Mouse (Mus musculus) gonadal fat pad, adult 2 months (tissue): ENCODE results near the gene Chchd10. TPM values are rescaled to one million over a fixed set of nuclear protein-coding genes. Genes with fewer than 3 reads are reported as not detected.

Source experiments
- DNase-seq: peaks from one replicate; pipeline ENCODE4 v3.0.0-alpha.2; 2012; ENCODE audit warnings: low read depth
- polyA plus RNA-seq: library from polyadenylated mRNA; depleted of rRNA; stranded (reverse); fragments of >200 nt; gene quantifications from 2 replicates; pipeline ENCODE4 v1.2.3, GENCODE M21; 2012

Gene Chchd10
- polyA plus RNA-seq, 1 experiment, result 138 TPM

DNA sequence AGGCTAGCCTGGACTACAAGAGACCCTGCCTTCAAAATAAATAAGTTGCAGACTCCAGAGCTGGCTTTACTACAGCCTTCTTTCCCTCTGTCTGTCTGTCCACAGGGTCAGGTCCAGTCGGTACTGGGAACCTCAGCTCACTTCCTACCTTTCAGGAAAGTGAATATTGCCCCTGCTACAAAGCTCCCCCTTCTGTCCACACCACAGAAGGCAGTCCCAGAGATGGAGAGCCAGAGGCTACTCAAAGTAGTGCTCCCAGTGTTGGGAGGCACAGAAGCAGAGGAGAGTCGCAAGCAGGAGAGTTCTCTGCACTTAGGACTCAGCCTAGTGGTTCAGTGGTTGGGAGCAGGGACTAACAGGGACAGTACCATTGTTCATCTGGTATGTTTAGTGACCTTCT is 8.6 kb upstream of the Chchd10 start:
- no peak for DNase-seq

DNA sequence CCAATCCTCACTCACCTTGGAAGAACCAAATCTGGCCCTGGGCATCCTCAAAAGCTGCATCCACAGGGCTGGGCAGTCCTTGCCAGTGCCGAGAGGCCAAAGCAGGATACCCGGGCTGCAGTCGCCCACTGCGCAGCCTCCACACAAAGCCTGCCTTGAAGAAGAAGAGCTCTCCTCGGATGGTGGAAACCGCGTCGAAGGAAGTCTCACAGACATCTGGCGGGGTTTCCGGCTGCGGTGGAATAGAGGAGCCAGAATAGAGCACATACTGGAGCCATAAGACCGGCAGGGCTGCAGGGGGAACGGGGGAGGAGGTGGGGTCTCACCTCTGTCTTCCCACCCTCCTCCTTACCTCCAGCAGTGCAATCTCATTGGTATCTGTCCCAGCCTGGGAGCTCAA is 6.5 kb upstream of the Chchd10 start:
- no peak for DNase-seq

DNA sequence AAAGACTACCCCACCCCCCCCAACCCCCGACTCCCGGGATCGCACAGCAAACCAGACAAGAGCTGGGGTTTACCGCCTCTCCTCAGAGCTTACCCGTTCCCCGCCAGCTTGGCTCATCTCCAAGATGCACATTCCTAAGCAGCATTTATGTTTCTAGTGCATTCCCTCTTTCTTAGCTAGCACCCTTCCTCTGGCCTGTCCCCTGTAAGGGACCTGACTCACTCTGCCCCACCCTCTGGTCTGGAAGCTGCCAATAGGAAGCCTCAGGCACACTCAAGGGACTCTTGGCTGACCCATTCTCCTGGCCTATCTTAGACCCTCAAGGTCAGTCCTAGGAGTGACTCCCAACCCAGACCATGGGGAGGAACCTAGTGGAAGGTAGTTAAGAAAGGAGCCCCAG is 2.6 kb upstream of the Chchd10 start:
- no peak for DNase-seq

DNA sequence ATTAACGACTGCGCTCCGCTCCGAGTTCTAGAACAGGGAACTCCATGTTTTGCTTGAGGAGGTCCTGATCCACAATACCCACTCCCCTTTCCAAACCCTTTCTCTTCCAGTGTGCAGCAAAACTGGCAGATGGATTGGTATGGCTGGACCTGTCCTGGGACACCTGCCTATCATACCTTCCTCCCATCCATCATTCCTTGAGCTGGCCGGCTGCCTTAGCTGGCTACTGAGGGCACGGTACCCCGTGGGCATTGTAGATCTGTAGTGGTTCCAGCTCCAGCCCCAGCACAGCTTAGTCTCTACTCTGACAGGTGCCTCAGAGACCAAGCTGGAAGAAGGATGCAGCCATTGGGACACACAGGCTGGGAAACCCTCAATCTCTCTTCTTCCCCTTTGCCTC is 1.6 kb upstream of the Chchd10 start:
- DNase-seq, result no peak

DNA sequence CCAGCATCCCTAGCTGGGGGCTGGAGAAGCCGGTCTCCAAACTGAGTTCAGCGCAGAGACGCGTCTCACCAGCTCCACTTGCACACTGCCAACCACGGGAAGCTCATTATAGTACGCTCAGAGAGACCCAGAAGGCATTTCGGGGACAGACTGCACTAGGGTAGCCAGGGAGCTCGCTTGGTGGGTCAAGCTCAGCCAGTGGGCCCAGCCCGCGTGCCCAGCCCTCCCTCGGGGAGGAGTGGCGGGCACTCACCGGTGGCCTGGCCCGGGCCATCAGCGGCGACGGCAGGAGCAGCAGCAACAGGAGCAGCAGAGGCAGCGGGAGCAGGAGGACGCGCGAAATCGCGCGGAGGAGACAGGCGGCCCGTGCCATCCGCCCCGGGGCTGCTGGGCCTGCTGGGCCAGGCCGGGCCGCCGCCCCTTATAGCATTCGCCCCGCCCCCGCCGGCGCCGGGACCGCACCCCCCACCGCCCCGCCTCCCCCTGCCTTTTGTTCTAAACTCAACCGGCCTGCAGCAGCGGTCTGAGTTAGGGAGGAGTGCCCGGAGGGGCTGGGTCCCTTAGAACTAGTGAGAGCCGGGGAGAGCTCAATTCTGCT is 750 bp upstream of the Chchd10 start:
- DNase-seq, result no peak

DNA sequence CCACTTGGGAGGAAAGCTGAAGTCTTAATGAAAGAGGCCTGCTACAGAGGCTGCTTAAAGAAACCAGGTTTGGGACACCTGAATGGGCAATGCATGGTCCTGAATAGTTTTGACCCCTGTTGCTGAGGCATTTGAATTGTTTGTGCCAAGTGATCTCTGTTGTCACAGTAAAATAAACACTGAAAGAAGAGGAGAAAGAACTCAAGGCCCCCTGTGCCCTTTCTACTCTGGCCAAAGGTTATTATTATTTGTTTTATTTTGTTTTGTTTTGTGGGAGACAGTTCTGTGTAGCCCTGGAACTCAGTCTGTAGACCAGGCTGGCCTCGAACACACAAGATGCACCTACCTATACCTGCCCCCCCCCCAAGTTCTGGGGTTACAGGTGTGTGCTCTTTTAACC is 2.1 kb downstream of the Chchd10 start:
- no peak for DNase-seq

DNA sequence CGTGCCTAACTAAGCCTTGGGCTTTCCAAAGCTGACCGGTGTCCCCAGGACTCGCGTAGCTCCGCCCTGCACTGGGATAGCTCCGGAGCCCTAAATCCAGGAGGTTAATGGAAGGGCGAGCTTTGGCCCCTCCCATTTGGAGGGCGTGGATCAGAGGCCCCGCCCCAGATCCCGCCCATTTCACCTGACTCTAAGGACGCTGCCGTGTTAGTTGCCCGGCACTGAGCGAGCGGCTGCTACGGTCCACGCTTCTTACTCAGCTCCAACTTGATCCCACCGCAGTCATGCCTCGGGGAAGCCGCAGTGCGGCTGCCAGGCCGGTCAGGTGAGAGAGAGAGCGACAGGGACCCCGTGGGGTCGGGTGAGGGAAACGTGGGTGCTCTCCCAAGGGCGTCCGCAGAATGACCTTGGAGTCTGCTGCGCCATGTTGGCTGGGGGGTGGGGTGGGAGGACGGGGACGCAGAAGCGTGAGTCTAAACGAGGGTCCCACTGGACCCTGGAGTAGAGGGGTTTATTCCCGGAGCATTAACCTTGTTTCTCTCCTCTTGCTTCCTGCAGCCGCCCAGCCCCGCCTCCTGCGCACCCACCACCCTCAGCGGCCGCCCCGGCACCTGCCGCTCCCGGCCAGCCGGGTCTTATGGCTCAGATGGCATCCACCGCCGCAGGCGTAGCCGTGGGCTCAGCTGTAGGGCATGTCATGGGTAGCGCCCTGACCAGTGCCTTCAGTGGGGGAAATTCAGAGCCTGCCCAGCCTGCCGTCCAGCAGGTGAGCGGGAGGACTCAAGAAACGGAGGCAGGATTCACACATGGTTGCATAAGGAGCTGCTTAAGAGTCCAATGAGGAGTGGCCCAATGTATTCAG is 3.0 kb downstream of the Chchd10 start, which contains the start of gene Mmp11:
Gene Mmp11, minus strand, starts transcription at position 817 of the 862 bp plus-strand sequence.
- DNase-seq, result no peak

DNA sequence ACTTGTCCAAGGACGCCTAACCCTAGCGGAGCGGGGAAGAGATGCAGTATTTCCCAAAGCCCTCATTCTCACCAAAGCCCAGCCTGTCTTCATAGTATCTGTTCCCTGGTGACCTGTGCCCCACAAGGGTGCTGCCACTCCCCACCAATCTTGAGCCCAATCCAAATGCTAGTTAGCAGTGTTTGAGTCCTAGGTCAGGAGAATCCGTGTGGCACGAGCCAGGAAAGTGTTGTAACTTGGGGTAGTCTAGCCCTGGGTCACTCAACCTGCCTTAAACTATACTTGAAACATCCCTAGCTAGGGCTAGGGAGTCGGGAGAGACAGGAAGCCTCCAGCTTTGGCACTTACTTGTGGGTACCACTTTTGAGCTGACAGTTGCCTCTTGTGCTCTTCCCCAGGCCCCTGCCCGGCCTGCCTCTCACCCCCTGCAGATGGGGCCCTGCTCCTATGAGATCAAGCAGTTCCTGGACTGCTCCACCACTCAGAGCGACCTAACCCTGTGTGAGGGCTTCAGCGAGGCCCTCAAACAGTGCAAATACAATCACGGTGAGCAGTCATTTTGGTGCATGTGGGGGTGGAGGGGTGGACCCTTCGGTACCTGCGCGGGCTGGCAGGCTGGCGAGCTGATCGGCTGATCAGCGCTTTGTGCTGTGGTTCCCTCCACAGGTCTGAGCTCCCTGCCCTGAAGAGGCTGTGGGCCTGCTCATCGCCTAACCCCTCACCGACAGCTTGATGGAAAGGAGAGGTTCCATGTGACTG is 4.2 kb downstream of the Chchd10 start:
- DNase-seq, result no peak

DNA sequence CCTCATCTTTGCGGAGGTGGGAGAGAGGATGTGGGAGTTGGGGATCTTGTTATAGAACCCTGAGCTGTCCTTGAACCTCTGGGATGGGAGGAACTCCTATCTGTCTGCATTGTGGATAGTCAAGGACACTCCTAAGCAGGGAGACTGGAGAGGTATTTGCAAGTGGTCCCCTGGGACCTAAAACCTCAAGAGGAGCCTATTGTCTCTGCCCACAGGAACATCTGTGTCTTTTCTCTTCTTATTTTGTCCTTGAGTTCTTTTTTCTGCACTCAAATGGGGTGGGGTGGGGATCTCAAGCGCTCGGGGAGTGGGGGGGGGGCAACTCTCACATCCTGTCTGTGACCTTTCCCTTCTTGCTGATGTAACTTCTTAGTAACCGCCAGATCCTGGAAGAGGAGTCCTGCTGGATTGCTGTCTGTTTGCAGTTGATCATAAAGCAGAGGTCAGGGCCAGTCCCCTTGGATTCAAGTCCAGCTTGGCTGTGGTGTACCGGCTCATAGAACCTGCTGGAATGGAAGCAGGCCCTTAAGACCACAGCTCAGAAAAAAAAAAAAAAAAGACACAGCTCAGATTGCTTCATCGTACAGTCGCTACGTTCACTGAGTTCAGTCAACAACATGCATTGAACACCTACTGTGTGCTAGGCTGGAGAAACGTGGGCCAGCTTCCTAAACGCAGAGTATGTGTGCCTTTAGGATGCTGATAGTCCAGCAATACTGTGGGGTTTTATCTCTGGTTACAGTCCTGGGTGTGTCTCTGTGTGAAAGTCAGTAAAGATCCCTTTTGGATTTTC is 5.1 kb downstream of the Chchd10 start:
- DNase-seq, result no peak

DNA sequence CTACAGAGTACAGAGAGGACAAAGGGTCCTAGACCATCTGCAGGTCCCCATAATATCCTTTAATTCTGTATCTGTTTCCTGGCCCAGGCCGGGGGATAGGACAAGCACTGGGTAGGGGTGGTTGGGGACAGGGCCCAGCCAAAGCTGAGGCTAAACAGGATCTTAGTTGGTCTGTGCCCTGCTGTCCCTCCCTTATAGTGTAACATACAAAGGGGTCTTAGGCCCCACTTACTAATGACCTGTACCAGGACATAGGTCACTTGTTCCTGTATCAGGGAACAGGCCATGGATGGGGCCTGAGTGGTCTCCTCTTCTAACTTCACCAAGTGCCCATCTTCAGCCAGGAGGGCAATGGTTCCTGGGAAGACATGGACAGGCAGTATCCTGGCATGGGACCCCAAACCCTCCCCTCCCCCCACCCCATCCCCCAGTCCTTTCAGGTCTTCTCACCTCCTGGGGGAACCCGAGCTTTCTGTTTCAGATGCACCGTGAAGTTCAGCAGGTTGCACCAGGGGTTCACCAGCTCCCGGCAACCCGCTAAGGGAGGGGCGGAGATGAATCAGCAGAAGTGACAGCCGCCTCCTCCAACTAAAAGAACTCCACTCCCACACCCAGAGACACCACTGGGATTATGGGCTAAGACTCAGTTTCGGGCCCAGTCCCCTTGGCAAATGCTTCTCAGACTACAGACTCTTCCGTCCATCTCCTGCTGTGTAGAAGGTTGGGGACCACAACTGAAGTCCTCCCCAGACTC is 6.7 kb downstream of the Chchd10 start:
- no peak for DNase-seq

DNA sequence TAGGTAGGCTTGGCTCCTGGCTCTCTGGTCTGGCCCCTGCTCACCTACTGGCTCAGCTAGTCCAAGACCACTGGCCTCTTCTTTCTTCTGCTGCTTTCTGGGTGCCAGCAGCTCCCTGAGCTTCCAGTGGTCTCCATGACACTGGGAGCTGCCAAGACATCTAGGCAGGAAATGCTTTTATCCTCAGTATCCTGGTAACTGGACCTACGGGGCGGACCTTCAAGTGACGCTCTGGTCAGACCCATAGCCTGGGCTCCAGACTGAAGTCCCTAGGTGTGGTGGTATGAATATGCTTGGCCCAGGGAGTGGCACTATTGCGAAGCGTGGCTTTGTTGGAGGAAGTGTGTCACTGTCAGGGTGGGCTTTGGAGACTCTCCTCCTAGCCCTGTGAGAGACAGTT is 7.6 kb downstream of the Chchd10 start, which contains the start of gene Gm867:
Gene Gm867, minus strand, starts transcription at position 153 of the 400 bp plus-strand sequence.
- DNase-seq, result no peak

DNA sequence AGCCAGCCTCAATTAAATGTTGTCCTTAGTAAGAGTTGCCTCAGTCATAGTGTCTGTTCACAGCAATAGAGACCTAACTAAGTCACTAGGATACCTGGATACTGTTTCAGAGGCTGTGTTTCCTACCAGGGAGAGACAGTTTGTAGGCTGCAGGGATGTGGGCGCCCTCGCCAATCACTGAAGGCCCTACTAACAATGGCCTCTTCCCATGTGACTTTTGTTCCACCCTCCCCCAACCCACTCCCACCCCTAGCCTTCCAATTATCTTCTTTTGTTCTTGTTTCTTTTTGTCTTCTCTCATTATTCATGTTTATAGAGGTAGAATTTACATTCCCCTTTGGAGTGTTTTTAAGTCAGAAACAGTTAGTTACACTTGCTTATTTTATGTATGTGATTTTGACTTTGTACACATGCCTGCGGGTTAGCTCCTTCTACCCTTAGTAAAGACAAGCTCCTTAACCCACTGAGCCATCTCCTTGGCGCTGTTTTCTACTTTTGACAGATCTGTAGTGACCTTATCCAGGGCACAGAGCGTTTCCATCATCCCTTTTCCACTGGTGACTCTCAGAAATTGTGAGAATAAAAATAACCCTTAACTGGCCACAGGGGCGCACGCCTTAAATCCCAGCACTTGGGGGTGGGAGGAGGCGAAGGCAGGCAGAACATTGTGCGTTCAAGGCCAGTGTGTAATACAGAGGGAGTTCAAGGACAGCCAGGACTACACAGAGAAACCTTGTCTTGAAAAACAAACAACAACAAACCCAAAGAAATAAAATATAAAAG is 8.3 kb downstream of the Chchd10 start:
- DNase-seq, result no peak

DNA sequence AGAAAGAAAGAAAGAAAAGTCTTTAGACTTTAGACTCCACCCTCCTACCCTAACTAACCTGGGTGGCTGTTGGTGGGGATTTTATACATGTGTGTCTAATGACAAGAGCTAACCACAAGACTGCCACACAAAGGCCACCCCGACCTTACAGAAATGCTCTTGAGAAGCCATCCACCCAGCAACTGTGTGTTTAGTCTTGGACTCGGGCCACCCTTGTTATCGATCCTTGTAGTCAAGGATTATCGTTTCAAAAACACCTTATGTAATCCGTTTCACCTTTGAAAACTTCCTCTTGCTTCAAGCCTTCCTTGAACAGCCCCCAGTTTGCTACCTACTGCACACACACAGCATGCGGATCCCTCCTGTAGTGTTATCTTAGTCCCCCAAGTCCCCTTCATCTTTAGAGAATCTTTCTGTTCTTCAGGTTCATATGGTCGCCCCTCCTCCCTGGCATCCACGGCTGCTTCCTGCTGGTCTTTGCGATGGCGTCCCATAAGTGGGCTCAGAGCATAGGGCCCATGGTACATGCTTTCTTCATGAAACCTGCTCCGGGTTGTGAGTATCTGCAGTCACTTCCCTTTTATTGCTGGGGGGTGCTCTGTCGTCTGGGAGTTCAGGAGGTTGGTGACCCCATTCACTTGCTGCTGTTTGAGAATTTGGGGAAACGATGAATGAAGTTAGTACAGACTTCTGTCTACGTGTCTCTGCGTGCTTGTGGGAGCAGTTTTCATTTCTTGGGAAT is 10.0 kb downstream of the Chchd10 start, which contains the start of gene Vpreb3:
Gene Vpreb3, plus strand, starts transcription at position 322 of the 742 bp plus-strand sequence.
- no peak for DNase-seq

DNA sequence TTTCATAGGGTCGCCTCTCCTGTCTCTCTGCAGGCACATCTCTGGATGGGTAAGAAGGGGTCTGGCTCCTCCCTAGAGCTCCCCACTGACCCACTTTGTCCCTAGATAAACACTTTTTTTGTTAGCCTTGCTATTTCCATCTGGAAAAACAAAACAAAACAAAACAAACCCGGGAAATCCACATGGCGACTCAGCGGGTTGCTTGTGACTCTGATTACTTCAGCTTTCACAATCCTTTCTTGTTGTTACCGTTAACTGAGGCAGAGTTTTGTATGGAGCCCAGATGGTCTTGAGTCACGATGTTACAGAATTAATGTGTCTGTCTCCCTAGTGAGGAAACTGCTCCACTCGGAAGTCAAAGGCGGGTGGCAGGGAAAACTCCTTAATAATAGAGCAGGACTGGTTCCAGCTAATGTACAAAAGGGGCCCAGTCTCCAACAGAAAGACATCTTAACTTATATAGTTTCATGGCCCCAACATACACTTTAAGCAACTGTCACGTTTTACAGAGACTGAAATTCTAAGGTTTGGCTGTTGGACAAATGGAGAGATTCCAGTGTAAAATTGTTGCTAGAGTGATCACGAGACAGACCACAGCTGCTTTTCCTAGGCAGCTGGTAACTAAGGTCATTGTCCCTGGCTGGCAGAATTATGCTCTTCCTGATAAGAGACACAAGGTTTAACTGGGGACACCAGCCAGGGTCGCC is 11.3 kb downstream of the Chchd10 start:
- no peak for DNase-seq

DNA sequence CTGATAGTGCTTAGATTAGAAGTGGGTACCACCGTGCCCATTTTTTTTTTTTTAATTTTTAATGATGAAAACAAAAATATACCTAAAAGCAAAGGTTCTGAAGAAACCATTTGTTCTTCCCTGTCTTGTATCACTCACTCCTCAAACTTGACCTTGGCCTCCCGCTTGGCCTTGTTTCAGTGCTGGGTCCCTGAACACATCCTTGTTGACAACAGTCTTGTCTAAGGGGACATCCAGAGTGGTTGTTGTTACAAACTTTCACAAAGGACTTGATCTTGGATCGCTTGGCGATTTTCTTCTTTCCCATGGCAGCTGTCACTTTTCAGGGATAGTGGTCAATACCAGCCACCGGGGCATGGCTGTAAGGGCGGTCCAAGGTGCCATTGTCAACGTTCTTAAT is 12.3 kb downstream of the Chchd10 start:
- DNase-seq, result no peak

DNA sequence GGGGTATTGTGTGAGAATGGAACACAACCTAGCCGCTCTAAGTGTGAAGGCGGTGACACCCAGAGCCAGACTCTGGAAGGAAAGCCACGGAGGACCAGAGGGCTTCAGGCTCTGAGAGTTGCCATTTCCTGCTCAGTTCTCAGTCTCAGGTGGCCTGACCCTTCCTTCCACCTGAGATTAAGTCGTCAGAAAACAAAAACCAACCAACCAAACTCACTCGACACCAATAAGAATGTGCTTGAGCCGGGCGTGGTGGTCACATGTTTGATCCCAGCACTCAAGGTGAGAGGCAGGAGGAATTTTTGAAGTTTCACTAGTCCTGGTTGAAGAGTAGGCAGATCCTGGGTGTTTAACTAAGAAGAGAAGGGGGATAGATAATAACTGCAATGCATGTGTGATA is 13.0 kb downstream of the Chchd10 start:
- no peak for DNase-seq

DNA sequence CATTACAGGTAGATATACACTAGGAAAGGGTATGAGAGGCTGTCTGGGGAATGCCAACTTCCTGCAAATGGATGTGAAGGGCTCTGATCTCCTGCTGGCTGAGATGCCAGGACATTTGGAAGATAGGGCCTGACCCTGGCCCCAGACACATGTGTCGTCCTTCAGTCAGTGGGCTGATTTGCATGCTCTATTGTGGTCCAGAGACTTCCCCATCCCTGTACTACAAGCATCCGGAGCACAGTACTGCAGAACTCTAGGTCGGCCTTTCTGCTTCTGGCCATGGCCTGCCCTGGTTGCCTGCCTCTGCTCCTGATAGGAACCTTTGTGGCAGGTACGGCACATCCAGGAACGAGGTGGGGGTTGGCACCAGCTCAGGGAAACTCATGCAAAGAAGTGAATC is 15.1 kb downstream of the Chchd10 start:
- DNase-seq, result no peak
